Mouse (Mus musculus): Measurements from ENCODE around the gene Acot8.
A peak's percentile ranks its signal among the peaks of the same experiment; 100 is the strongest.
"Not testable (repeated sequence)": the region's sequence is repeated elsewhere in the genome, so short reads cannot be mapped to it uniquely, and the experiment has no call there.

Gene Acot8

DNA sequence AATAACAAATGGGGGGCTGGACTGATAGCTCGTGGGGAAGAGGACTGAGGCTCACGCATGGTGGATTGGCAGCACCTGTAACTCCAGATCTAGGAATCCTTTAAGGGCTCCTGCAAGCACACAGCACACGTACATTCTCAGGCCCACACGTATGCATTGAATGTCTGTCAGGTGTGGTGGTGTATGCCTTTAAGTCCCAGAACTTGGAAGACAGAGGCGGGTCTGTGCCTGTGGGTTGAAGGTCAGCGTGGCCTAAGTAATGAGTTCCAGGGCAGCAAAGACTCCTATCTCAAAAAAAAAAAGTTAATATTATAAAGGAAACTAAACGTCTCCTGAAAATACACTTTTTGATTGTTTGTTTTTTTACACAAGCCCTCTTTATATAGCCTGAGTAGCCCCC is 1.9 kb upstream of the Acot8 start:
- no peak for DNase-seq

GRCm38 (mm10) chr2:164805332-164805718 is 643 bp upstream of the Acot8 start:
- no peak for DNase-seq

GRCm38 (mm10) chr2:164803921-164804313 is 765 bp downstream of the Acot8 start:
- DNase-seq = no peak

DNA sequence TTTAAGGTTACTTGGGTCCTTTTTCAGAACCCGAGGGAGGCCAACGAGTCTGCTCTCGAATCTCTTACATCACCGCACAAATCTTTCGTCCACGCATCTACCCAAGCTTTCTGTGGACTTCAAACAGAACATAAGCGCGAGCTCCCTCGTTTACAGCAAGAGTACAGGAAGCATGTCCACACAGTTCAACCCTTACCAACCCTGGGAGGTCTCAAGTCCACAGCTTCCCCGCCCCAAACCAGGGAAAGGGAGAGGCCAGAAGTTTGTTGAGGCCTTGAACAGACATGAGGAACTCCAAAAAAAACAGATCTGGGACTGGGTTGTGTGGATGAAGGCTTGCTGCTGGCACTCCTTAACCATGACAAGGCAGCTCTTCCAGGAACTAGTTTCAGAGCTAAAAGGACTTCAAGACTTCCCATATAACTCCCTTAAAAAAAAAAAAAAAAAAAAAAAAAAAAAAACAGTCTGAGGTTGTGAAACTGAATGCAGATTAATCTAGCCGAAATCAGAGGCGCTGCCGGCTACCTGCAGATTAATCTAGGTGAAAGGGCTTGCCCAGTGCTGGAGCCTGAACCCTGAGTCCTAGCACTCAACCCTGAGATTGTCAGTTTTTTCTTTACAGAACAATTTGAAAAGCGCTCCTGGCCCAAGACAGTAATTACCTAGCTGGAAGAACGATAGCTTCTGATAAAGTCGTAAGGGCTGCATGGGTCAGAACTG is 1.3 kb downstream of the Acot8 start:
- no peak for DNase-seq

DNA sequence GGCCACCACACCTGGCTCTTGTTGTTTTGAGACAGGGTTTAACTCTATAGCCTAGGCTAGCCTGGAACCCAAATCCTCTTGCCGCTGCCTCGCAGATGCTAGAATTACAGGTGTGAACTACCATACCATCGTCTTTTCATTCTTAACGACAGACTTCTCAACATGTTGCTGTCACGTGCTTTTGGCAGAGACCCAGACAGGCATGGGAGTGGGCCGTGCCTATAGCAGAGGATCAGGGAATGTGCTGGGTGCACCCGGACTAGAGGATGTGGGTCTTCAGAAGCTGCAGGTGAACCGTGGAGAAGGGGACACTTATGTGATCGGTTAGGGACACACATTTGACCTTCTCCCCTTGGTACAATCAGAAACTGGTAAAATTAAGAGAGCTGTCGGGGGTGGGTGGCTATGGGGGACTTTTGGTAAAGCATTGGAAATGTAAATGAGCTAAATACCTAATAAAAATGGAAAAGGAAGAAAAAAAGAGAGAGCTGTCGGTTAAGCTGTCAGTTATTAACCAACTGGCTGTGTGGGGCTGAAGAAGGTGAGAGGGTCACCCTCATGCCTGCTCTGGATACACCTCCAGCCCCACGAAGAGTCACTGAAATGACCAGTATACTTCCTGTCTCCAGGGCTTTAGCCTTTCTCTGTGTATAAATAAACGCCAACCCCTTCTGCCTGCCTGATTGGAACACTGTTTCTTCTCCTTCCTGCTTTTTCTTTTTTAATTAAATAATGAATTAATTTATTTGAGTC is 4.3 kb downstream of the Acot8 start:
- DNase-seq = no peak

- DNase-seq = not testable (repeated sequence)
Measured at GRCm38 (mm10) chr2:164798554-164798953, 6.1 kb downstream of the Acot8 start.

DNA sequence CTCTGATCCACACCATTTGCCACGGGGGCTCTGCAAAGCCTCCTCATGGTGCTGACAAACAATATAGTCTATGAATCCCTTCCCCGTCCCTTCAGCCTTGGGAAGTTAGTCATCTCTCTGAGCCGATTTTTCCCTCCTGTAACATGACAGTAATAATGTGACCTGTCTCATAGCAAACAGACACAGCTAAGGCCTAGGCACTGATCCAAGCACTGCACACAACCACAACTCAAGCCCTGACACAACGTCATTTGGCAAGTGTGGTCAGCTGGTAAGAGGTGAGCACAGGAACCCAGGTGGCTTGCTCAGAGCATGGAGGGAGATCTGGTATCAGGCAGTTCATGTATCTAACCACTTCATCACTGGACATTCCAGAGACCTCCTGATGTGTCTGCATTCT is 8.8 kb downstream of the Acot8 start:
- DNase-seq = no peak

DNA sequence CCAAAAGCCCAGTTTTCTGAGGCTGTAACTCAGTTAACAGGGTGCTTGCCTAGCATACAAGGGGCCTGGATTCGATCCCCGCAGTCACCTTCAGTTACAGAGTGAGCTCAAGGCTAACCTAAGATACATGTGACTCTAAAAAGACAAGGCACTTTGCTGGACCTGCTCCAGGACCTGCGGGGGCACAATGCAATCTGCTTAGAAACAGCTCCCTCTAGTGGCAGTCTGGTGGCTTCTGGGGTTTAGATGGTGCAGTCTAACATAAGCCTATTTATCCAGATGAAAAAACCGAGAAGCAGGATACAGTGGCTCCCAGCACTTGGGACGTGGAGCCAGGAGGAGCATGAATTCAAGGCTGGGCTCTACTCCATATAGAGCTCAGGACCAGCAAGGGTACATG is 10.4 kb downstream of the Acot8 start:
- DNase-seq = peak; percentile 91

DNA sequence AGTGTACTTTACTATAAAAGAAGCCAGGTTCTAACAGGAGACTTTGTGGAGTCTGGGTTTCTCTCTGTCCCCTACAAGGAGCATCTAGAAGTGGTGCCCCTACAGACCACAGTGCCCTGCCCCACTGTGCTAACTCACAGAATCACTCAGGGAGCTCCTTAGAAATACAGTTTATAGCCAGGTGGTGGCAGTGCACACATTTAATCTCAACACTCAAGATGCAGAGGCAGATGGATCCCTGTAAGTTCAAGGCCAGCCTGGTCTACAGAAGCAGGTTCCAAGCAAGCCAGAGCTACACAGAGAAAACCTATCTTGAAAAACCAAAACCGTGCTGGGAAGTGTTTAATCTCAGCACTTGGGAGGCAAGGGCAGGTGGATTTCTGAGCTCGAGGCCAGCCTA is 10.9 kb downstream of the Acot8 start:
- DNase-seq = no peak

DNA sequence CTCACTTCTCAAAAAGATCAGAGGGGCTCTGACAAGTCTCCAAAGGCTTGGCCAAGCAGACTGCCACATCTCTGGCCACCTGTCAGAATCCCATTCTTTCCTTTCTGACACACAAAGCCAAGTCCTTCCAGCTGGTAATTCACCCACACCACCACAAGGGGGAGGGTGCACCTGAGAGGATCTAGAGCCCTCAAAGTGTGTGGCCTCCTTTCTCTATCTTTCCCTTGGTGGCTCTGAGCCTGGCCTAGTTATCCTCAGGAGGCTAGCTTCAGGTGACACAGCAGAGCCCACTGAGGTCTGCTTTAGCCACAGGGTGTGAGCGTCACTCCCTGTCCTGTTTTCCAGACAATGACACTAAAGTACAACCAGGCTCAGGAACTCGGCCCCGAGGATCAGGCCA is 11.4 kb downstream of the Acot8 start:
- peak; percentile 88 for DNase-seq

DNA sequence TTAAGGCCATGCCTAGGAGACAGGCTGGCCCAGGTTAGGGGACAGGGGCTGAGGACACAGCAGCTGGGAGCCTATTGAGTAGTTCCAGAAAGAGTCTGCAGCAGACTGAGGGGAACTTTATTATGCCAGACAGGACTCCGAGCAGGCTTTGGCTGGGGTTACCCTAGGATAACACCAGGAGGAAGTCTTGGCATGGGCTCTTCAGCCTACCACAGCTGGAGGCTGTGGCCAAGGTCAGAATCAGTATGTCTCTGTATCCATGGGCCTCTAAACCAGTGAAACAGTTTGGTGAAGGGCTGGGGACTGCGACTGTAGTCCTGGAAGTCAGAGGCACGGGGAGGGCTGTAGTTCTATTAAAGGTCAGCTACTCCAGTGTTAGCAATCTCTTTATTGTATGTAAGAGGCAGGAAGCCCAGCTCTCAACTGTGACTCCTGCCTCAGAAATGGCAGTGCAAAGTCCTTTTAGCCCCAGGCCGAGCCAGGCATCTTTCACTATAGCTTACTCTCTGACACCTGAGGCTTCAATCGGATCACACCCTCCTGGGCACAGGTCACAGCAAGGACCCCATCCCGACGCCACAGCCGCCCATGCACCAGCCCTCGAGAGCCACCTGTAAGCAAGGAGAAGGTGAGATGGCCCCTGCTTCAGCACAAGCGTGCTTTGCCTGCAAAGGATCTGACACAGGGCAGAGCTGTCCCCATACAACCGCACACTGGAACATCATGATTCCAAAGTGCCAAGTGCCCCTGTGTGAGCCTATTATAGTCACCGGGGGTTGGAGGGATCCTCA is 12.1 kb downstream of the Acot8 start:
- no peak for DNase-seq

DNA sequence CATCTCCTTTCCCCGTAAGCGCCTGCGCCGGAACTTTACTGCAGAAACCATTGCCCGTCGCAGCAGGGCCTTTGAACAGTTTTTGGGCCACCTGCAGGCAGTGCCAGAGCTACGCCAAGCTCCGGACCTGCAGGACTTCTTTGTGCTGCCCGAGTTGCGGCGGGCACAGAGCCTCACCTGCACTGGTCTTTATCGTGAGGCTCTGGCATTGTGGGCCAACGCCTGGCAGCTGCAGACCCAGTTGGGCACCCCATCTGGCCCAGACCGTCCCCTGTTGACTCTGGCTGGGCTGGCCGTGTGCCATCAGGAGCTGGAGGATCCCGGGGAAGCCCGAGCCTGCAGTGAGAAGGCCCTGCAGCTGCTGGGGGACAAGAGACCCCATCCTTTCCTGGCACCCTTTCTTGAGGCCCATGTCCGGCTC is 12.8 kb downstream of the Acot8 start:
- DNase-seq = peak; percentile 63

DNA sequence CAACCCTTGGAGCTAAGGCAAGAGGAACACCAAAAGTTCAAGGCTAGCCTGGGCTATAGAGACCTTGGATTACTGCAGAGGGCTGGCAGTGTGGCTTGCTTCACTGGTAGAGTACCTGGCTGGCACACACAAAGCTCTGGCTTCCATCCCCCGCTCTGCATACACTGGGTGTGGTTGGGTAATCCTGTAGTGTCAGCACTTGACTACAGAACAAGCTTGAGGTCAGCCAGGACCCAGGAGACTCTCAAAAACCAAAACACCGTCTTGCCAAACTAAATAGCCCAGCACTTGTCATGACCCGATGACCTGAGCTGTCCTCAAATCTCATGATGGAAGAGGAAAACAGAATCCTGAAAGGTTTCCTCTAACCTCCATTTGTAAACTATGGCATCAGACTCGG is 14.2 kb downstream of the Acot8 start:
- no peak for DNase-seq

GRCm38 (mm10) chr2:164788411-164788810 is 16.3 kb downstream of the Acot8 start:
- no peak for DNase-seq

DNA sequence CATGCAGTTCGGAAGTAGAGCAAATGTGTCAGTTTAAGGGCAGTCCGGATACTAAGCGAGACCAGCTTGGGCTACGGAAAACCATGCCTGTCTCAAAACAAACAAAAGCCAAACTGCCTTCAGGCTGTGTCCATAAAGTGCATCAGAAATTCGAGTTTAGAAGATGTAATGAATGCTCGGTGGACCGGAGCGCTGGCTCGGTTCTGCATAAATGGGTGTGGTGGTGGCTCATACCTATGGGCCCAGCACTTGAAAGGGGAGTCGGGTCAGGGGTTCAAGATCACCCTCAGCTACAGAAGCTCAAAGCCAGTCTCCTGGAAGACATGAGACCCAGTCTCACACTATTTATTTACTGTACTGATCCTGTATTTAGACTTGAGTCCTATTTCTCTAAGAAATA is 16.9 kb downstream of the Acot8 start:
- peak; percentile 50 for DNase-seq

- no peak for DNase-seq
Measured at GRCm38 (mm10) chr2:164787032-164787431, 17.6 kb downstream of the Acot8 start.

- no peak for DNase-seq
Measured at GRCm38 (mm10) chr2:164786388-164786885, 18.2 kb downstream of the Acot8 start.

- peak; percentile 93 for DNase-seq
Measured at GRCm38 (mm10) chr2:164785481-164786387, 18.9 kb downstream of the Acot8 start, which contains the start of gene Snx21. Snx21 (plus strand) TSS chr2:164785823.

DNA sequence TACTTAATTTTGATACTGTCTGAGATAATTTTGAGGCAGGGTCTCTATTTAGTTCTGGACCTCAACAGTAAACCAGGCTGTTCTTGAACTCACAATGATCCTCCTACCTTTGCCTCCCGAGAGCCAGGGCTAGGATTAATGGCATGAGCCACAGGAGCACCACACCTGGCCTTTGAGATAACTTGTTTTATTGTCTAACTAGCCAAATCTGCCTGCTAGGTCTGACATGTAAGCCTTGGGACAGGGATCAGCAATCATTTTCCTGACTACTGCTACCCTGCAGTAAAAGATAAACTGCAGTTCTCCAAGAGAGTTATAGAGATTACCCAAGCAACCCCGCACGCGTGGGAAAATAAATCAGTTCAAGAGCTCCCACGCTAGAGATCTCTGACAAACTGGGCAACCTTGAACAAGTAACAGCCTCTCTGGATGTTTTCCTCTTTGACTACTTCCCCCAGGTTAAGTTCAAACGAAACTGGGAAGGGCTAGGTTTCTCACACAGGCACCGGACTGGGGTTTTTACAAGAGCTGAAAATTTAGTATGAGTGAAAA is 19.7 kb downstream of the Acot8 start:
- no peak for DNase-seq

GRCm38 (mm10) chr2:164783926-164784581 is 20.6 kb downstream of the Acot8 start:
- no peak for DNase-seq

DNA sequence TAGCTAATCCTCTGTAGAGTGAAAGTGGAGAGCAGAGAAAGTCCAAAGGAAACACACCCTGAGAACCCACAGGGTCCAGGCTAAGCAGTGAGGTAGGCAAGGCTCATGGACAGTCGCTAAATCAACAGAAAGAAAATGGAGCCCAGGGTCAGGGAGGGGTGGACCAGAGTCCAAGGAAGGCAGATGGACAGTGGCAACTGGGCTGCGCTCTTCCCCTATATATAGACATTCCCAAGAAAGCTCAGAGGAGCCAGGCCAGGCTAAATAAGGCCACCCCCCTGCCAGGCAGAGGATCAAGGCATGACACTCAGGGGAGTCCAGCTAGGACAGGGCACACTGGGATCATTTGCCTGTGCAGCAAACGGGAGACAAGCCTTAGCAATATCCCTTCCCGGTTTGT is 22.8 kb downstream of the Acot8 start:
- DNase-seq = no peak
